Mouse (Mus musculus) heart, embryonic 13.5 days (tissue): ENCODE results near the gene Slit3. TPM values are rescaled to one million over a fixed set of nuclear protein-coding genes. Genes with fewer than 3 reads are reported as not detected.

Experiments
- ATAC-seq: fragments of 200-750 bp; cut with Nextera tagmentation; 2 replicates; pipeline ENCODE4 v1.8.0; 2017; ENCODE audit warnings: moderate TSS enrichment; ENCODE audit not compliant: insufficient number of reproducible peaks, low FRiP score, low TSS enrichment; ENCODE audit errors: extremely low read depth
- H3K27ac ChIP-seq: fragments of 300-500 bp; sonication (generic); replicated peaks from 2 replicates; pipeline ENCODE4 v1.5.1; 2015; ENCODE audit warnings: moderate library complexity, mild to moderate bottlenecking, inconsistent platforms
- H3K27me3 ChIP-seq: fragments of 300-500 bp; sonication (generic); replicated peaks from 2 replicates; pipeline ENCODE4 v1.6.1; 2015; ENCODE audit warnings: mild to moderate bottlenecking, inconsistent platforms
- H3K36me3 ChIP-seq: fragments of 300-500 bp; sonication (generic); 2 replicates; pipeline ENCODE4 v1.6.1; 2015; ENCODE audit warnings: mild to moderate bottlenecking, inconsistent platforms
- H3K4me1 ChIP-seq: fragments of 300-500 bp; sonication (generic); 2 replicates; pipeline ENCODE4 v1.6.1; 2015; ENCODE audit warnings: inconsistent platforms
- H3K4me2 ChIP-seq: fragments of 300-500 bp; sonication (generic); 2 replicates; pipeline ENCODE4 v1.6.1; 2015; ENCODE audit warnings: inconsistent platforms, mild to moderate bottlenecking, moderate library complexity
- H3K4me3 ChIP-seq: fragments of 300-500 bp; sonication (generic); 2 replicates; pipeline ENCODE4 v1.5.1; 2015; ENCODE audit warnings: moderate library complexity, mild to moderate bottlenecking, inconsistent platforms
- H3K9ac ChIP-seq: fragments of 300-500 bp; sonication (generic); 2 replicates; pipeline ENCODE4 v1.6.1; 2015; ENCODE audit warnings: inconsistent platforms, mild to moderate bottlenecking, moderate library complexity
- H3K9me3 ChIP-seq: fragments of 300-500 bp; sonication (generic); 2 replicates; pipeline ENCODE4 v1.6.1; 2016; ENCODE audit warnings: inconsistent platforms
- WGBS: fragments of 180-500 bp; shearing (Covaris S2); methylation state at CpG from one replicate; pipeline ENCODE4 v1.1.7; 2015; ENCODE audit warnings: mixed read lengths; 5-methylcytosine and 5-hydroxymethylcytosine counted together
- polyA plus RNA-seq: library from polyadenylated mRNA; unstranded; fragments of >200 nt; fragmentation: Nextera tagmentation; extraction: Ambion mirVana; gene quantifications from 2 replicates; pipeline ENCODE4 v1.2.1, GENCODE M21; 2015

Slit3 gene
- polyA plus RNA-seq, 1 experiment from 2014 or later: 12.5 TPM

DNA sequence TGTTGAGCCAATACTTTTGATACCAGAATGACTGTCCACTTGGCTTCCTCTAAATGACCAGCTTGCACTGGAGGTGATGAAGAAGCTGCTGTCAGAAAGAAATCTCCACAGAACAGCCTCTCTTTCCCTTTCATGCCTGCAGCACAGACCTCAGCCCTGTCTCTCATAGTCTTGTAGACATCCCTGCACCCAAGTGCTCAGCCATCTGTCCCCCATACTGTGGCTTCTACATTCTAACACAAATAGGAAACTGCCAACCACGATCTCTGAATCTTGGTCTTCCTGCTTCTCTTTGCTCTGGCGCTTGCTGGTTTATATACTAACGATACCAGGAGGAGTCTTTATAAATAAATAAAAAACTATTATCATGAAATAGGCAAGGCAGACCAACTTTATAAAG is 184.9 kb downstream of the Slit3 start:
- Histone ChIP-seq H3K27me3 (no peaks in the 10 kb centered on the region), H3K9ac (no peak overlapping the region), H3K4me3 (no peak overlapping the region), H3K9me3 (no peaks in the 10 kb centered on the region), H3K4me2 (no peak overlapping the region), H3K36me3 (no peaks in the 10 kb centered on the region), H3K27ac (no peak overlapping the region), H3K4me1 (peaks cover 12% of the 10 kb centered on the region; the same call in 1 of the 2 replicates)
- ATAC-seq: no peak
- WGBS: 79% methylated on average over 3 of the region's 3 CpGs

DNA sequence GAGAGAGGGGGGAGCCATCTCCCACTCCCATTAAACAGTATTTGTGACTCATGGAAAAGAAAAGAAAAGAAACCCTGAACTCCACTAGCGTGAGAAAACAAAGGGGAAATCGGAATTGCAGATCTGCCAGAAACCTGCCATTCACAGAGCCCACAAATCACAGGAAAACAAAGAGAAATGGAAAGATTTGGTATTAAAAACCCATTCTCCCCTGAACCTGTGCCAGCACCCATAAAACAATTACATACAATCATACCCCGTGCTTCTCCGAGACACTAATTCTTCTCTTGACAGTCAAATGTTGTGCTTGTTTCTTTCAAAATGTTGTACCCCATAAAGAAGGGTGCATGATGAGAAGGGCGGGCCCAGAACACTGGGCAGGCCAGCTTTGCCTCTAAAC is 185.9 kb downstream of the Slit3 start:
- Histone ChIP-seq H3K9me3 (no peaks in the 10 kb centered on the region), H3K9ac (no peak overlapping the region), H3K4me2 (no peak overlapping the region), H3K27ac (no peak overlapping the region), H3K27me3 (no peaks in the 10 kb centered on the region), H3K36me3 (no peaks in the 10 kb centered on the region), H3K4me1 (peaks cover 12% of the 10 kb centered on the region; the same call in 1 of the 2 replicates), H3K4me3 (no peak overlapping the region)
- 78% methylated on average over 5 of the region's 5 CpGs for WGBS
- ATAC-seq: no peak

DNA sequence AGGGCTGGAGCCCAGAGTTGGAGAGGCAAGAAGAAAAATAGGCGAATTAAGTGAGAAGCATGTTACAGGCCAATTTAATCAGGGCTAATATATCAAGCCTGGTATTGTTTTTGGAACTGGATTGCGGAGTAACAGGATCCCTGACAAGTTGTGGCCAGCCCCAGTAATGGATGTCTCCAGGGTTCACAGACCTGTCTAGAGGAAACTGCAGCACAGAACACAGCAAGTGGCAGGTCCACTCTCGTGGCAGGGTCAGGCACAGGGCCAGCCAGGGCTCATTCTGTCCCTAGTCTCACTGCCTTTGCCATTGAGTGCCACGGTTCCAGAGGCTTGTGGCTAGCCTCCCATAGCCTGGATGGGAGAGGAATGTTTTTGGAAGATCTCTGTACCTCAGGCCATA is 187.0 kb downstream of the Slit3 start:
- no peaks in the 10 kb centered on the region for H3K36me3 ChIP-seq
- no peak overlapping the region for H3K9ac ChIP-seq
- no peak overlapping the region for H3K27ac ChIP-seq
- peaks cover 12% of the 10 kb centered on the region; the same call in 1 of the 2 replicates for H3K4me1 ChIP-seq
- H3K4me2 ChIP-seq: no peak overlapping the region
- ATAC-seq: no peak
- no peak overlapping the region for H3K4me3 ChIP-seq
- H3K9me3 ChIP-seq: no peaks in the 10 kb centered on the region
- no peaks in the 10 kb centered on the region for H3K27me3 ChIP-seq
- WGBS: 72% methylated on average over 4 of the region's 4 CpGs

DNA sequence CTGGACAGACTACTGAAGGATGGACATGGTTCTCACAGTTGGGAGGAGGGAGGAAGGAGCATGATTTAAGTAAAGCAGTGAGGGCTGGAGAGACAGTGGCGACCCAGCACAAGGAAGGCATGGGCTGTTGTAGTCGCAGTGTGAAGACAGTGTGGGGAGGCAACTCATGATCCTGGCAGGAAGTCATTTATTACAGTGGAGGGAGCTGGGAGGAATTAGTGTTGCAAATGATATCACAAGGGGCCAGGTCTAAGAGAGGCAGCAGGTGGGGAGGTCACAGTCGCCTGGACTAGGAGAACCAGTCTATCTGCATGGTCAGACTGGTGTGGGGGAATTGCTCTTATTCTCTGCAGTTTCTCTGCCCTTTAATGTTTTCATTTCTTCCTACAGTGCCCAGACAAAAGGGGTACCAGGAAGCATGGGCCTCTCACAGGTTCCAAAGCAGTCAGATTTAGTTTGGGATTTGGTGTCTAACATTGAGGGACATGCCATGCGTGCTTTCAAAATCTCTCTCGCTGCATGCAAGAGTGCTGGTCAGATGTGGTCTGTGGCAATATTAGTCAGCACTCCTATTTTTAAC is 194.5 kb downstream of the Slit3 start:
- no peaks in the 10 kb centered on the region for H3K36me3 ChIP-seq
- 0 out of 2 replicates have a peak overlapping the region, but pooled peaks have one; percentile 32 for H3K27ac ChIP-seq
- 57% methylated on average over 5 of the region's 5 CpGs for WGBS
- ATAC-seq: no peak
- no peak overlapping the region for H3K4me3 ChIP-seq
- H3K9me3 ChIP-seq: no peaks in the 10 kb centered on the region
- no peak overlapping the region for H3K4me2 ChIP-seq
- no peaks in the 10 kb centered on the region for H3K27me3 ChIP-seq
- H3K9ac ChIP-seq: no peak overlapping the region
- H3K4me1 ChIP-seq: peaks cover 27% of the 10 kb centered on the region

DNA sequence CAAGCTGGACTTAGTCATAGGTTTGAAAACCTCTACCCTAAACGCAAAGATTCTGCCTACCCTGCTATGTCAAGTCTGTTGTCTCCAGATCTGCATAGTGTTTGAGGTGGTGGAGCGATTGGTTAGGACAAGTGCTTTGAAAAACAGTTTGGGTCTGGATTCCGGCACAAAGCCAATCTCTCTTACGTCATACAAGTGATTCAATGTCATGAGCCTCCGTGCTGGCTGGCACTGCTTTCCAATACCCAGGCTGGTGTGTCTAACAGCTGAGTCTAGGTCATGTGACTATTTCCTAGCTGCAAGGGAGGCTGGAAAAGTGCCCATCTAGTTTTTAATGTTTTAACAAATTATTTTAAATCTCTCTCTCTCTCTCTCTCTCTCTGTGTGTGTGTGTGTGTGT is 196.2 kb downstream of the Slit3 start:
- H3K4me1 ChIP-seq: peaks cover 32% of the 10 kb centered on the region
- H3K9me3 ChIP-seq: no peaks in the 10 kb centered on the region
- no peak overlapping the region for H3K9ac ChIP-seq
- WGBS: 80% methylated on average over 5 of the region's 5 CpGs
- H3K27me3 ChIP-seq: no peaks in the 10 kb centered on the region
- no peak overlapping the region for H3K4me3 ChIP-seq
- no peak for ATAC-seq
- no peak overlapping the region for H3K4me2 ChIP-seq
- H3K27ac ChIP-seq: no peak overlapping the region
- H3K36me3 ChIP-seq: no peaks in the 10 kb centered on the region

DNA sequence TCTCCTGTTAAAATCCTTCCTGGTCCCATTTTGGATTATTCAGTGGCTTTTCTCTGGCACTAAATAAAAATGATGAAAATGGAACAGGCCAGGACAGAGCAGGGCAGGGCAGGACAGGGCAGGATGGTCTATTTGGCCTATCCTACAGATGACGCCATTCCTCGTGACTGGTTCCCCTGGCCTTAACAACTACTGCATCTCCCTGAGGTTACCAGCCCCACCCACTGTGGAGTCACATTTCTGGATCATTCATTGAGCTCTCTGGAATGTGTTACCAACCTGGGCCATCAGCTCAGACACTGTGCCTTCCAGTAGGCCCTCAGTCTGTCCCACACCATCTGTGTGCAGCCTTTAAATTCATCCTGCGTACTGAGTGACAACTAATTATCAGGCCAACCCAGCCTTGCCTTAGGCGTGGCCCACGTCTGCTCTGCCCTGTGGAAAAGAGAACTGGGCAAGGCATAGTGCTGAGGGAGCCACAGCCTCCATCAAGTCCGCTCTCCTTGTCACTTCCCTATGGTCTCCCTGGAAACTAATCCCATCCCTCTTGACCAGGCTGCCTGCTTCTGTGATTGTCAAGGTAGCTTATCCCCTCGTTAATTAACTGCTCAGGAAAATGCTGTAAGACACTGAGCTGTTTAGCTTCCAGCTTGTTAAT is 196.9 kb downstream of the Slit3 start:
- WGBS: 63% methylated on average over 7 of the region's 7 CpGs
- Histone ChIP-seq H3K4me1 (peaks cover 32% of the 10 kb centered on the region), H3K9ac (no peak overlapping the region), H3K4me3 (no peak overlapping the region), H3K27me3 (no peaks in the 10 kb centered on the region), H3K36me3 (0 out of 2 replicates have a peak, but pooled peaks cover 2% of the 10 kb centered on the region), H3K27ac (no peak overlapping the region), H3K4me2 (no peak overlapping the region), H3K9me3 (no peaks in the 10 kb centered on the region)
- ATAC-seq: no peak

DNA sequence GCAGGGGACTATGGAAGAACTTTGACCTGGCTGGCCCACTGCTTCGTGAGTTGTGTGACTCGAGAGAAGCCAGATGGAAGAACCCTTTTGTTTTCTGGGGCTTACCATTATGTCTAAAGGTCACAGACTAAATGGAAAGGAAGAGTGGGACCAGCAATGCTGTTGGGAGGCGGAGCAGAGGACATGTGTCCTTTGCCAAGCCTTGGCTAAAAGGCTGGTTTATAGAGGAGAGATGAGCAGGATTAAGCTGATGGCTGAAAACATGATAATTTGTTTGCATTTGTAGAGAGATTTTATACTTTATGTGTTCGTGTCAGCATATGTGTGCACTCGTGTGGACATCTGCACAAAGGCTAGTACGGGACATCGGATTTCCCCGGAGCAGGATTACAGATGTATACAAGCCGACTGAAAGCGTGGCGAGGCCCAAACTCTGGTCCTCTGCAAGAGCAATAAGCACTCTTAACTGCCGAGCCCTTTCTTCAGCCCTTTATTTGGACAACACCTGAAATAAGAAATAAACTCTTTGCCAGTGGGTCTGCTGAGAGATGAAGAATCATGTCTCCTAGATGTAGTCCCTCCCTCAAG is 197.5 kb downstream of the Slit3 start:
- H3K9ac ChIP-seq: no peak overlapping the region
- no peaks in the 10 kb centered on the region for H3K9me3 ChIP-seq
- H3K4me3 ChIP-seq: no peak overlapping the region
- no peak overlapping the region for H3K4me2 ChIP-seq
- H3K36me3 ChIP-seq: 0 out of 2 replicates have a peak, but pooled peaks cover 2% of the 10 kb centered on the region
- H3K27ac ChIP-seq: no peak overlapping the region
- H3K4me1 ChIP-seq: peaks cover 32% of the 10 kb centered on the region
- H3K27me3 ChIP-seq: no peaks in the 10 kb centered on the region
- ATAC-seq: no peak
- 81% methylated on average over 12 of the region's 12 CpGs for WGBS

DNA sequence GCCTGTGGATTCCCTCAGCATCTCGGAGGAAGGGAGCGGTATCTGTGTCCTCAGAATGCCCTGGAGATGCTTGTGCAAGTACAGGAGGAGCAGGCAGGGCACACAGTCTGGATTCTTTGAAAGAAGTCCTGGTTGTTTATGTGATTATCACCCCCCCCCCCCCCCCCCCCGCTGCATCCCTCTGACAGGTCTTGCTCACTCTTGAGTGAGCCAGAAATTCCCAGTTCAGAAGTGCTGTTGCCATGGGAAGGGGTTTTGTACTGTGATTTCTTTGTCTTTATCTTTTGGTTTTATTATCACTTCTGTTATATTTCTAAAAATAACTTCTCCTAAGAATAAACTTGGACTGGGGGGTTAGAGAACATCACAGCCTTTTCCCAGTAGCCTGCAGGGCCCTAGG is 199.5 kb downstream of the Slit3 start:
- Histone ChIP-seq H3K4me2 (0 out of 2 replicates have a peak overlapping the region, but pooled peaks have one; percentile 20), H3K4me3 (no peak overlapping the region), H3K27me3 (no peaks in the 10 kb centered on the region), H3K9ac (no peak overlapping the region), H3K9me3 (no peaks in the 10 kb centered on the region), H3K36me3 (0 out of 2 replicates have a peak, but pooled peaks cover 2% of the 10 kb centered on the region), H3K4me1 (peaks cover 30% of the 10 kb centered on the region), H3K27ac (peak overlapping the region; percentile 54; the same call in 1 of the 2 replicates)
- no peak for ATAC-seq
- WGBS: 50% methylated on average over 3 of the region's 3 CpGs

DNA sequence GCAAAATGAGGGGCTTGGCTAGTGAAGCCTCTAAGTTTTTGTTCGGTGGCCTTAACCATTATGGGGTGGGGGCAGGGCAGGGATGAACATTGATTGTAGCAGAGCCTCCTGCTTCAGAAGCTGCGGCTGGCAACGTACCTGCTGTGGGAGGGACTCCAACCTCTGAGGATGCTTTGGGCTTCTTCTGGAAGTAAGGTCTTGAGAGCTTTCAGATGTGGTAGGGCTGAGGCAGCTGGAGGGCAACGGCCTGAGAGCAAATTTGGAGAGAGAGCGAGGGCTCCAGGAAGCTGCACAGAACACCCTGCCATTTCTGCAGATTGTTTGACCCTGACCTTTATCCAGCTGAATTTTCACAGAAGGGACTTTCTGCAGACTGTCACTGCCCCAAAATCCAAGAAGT is 203.4 kb downstream of the Slit3 start:
- H3K27me3 ChIP-seq: no peaks in the 10 kb centered on the region
- 59% methylated on average over 5 of the region's 5 CpGs for WGBS

DNA sequence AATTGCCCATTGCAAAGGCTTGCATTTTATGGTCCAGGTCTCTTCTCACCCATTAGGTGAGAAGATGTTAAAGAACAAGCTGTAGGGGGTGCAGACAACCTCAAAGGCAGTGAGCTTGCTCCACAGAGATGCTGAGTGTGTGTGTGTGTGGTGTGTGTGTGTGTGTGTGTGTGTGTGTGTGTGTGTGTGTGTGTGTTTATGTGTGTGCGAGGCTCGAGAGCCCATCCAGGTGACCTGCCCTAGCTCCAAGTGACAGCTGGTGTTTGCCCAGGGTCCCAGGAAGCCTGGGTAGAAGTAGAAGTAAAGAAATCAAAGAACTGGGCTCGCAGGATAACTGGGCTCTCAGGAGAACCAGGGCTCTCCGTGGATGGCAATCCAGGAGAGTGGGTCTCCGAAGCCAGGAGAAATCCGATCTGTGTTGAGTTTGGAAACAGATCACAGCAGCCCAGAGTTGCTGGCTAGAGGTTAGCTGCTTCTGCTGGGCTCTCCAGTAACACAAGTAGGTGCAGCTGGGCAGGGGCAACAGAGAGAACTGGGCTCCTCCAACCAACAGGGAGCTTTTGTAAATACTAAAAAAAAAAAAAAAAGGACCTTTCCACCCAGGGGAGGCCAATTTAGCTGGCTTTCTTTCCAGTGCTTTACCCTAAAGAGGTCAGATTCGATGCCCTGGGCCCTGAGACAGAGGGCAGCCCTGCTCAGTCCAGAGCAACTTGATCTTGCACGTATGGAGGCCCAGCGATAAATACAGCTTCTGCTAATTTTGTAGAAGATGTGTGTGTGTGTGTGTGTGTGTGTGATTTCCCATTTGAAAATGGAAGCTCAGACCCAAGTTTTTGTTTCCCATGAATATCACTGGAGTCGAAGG is 204.3 kb downstream of the Slit3 start:
- Histone ChIP-seq H3K27ac (no peak overlapping the region), H3K27me3 (no peaks in the 10 kb centered on the region), H3K4me1 (peaks cover 13% of the 10 kb centered on the region), H3K4me2 (no peak overlapping the region), H3K9ac (no peak overlapping the region), H3K36me3 (0 out of 2 replicates have a peak, but pooled peaks cover 2% of the 10 kb centered on the region), H3K9me3 (no peaks in the 10 kb centered on the region), H3K4me3 (no peak overlapping the region)
- WGBS: 43% methylated on average over 10 of the region's 10 CpGs
- no peak for ATAC-seq

More for the DNA sequence above, 203.4 kb downstream of the Slit3 start:
- H3K9me3 ChIP-seq: no peaks in the 10 kb centered on the region
- no peak overlapping the region for H3K4me3 ChIP-seq
- no peak for ATAC-seq
- no peak overlapping the region for H3K27ac ChIP-seq
- H3K9ac ChIP-seq: no peak overlapping the region
- H3K4me2 ChIP-seq: no peak overlapping the region
- H3K4me1 ChIP-seq: peaks cover 23% of the 10 kb centered on the region
- 0 out of 2 replicates have a peak, but pooled peaks cover 2% of the 10 kb centered on the region for H3K36me3 ChIP-seq

DNA sequence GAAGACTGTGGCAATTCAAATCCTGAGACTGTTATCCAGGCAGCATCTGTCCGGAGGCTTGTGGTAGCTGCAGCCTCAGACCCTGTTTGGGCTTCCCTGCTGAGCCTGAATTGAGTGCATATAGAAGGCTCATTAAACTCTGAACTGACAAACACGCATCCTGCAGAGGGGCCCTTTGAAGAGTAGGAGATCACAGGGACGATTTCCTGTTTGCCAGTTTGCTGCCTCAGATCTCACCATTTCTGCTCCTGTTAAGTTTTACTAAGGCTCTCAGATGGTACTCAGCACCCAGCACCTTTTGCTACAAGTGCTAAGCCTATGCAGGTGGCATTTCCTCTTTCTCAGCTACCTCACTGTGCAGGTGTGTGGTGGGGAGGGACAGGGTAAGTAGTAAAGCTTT is 205.3 kb downstream of the Slit3 start:
- Histone ChIP-seq H3K27ac (no peak overlapping the region), H3K27me3 (no peaks in the 10 kb centered on the region), H3K4me2 (no peak overlapping the region), H3K9me3 (no peaks in the 10 kb centered on the region), H3K36me3 (0 out of 2 replicates have a peak, but pooled peaks cover 2% of the 10 kb centered on the region), H3K9ac (no peak overlapping the region), H3K4me3 (no peak overlapping the region), H3K4me1 (peaks cover 6% of the 10 kb centered on the region; the same call in 1 of the 2 replicates)
- 43% methylated on average over 3 of the region's 3 CpGs for WGBS
- no peak for ATAC-seq
